In the genomic region with DNA sequence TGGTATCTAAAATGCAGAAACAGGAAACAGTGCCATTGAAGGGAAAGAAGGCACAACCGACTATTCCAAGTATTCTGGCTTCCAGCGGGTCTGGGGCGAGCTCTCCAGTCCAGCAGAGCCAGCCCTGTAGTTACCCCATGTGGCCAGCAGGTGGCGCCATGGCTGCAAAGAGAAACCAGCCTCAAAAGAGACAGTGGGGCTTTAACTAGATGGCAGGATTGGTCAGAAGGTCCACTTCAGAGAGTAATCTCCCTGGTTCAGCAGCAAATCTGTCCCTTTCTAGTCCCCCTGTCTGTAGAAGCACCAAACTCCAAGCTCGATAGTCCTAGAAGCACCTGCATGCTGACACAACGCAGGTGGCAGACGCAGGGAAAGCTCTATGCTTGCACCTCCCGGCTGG, we compare ENCODE assay signal across 9 mouse cellular contexts. TPM values are rescaled to one million over a fixed set of nuclear protein-coding genes. Genes with fewer than 3 reads are reported as not detected.
A peak's percentile ranks its signal among the peaks of the same experiment; 100 is the strongest.
DNase-seq lines count a peak whose midpoint lies in the region; ATAC-seq and TF ChIP-seq lines count a peak whose summit lies in the region.
"Had no signal": no experiment of that assay in that cellular context is flagged by ENCODE, and none has a peak within 500 bp of the region (broad histone marks: within the 10 kb centered on the region; RNA-seq: fewer than 3 reads in every experiment).

No protein-coding gene starts in this region.

- peak; percentile 77 for DNase-seq in ES-E14 (ENCODE audit: low read depth, low spot score)
- peak; percentile 85 to 88 for DNase-seq in adrenal gland, postnatal 36 days
- DNase-seq in embryonic facial prominence, embryonic 11.5 days (ENCODE audit: low spot score): peak; percentile 84
- DNase-seq in heart, postnatal 0 days (ENCODE audit: low spot score): peak; percentile 60
- DNase-seq in layer of hippocampus, adult 9-11 months: peak; percentile 72
- DNase-seq in lung, postnatal 4 days: peak; percentile 75 to 86
- peak; percentile 31 to 74 for DNase-seq in right cerebral cortex, postnatal 36 days (ENCODE audit: low spot score in 2 of 2)
- DNase-seq in yolk sac, embryonic 10.5 days (ENCODE audit: low spot score): peak; percentile 74

- H3K4me1 ChIP-seq in ES-E14 (ENCODE audit: control insufficient read depth in 2 of 2, insufficient read depth in 2 of 2, low read length in 2 of 2, poor library complexity in 1 of 2): peaks cover 11 to 20% of the 10 kb centered on the region in 2 experiments
- H3K4me1 ChIP-seq in embryonic facial prominence, embryonic 11.5 days (ENCODE audit: control insufficient read depth, insufficient read depth, low read length): no peaks in the 10 kb centered on the region
- no peaks in the 10 kb centered on the region for H3K4me1 ChIP-seq in heart, postnatal 0 days (ENCODE audit: control insufficient read depth, insufficient read depth)
- H3K4me1 ChIP-seq: limb, embryonic 13.5 days had no signal

- no peak overlapping the region for H3K27ac ChIP-seq in ES-E14 (ENCODE audit: insufficient read depth, low read depth, low read length, poor library complexity, severe bottlenecking)
- no peak overlapping the region for H3K27ac ChIP-seq in embryonic facial prominence, embryonic 11.5 days (replicated peaks; ENCODE audit: low read depth, low read length)
- H3K27ac ChIP-seq in heart, postnatal 0 days (ENCODE audit: low read depth): no peak overlapping the region
- H3K27ac ChIP-seq: limb, embryonic 13.5 days had no signal

- H3K9ac ChIP-seq in ES-E14 (ENCODE audit: insufficient read depth, low read depth, low read length, poor library complexity, severe bottlenecking): no peak overlapping the region
- no peak overlapping the region for H3K9ac ChIP-seq in embryonic facial prominence, embryonic 11.5 days (replicated peaks; ENCODE audit: low read length)
- no peak overlapping the region for H3K9ac ChIP-seq in heart, postnatal 0 days (replicated peaks; ENCODE audit: low read depth, low read length)
- H3K9ac ChIP-seq: limb, embryonic 13.5 days had no signal

- 31% methylated on average over 8 of the region's 8 CpGs for WGBS in embryonic facial prominence, embryonic 11.5 days
- WGBS in heart, postnatal 0 days: 40% methylated on average over 8 of the region's 8 CpGs

- no peaks in the 10 kb centered on the region for H3K9me3 ChIP-seq in ES-E14 (ENCODE audit: control insufficient read depth, insufficient read depth, low read depth, low read length)
- no peaks in the 10 kb centered on the region for H3K9me3 ChIP-seq in embryonic facial prominence, embryonic 11.5 days (replicated peaks; ENCODE audit: control insufficient read depth, low read length)
- H3K9me3 ChIP-seq in heart, postnatal 0 days (replicated peaks; ENCODE audit: control insufficient read depth, low read length): no peaks in the 10 kb centered on the region
- H3K9me3 ChIP-seq: limb, embryonic 13.5 days had no signal

- peaks cover 38% of the 10 kb centered on the region for H3K36me3 ChIP-seq in ES-E14 (ENCODE audit: control insufficient read depth, insufficient read depth, low read length, poor library complexity, severe bottlenecking)
- H3K36me3 ChIP-seq in embryonic facial prominence, embryonic 11.5 days (replicated peaks; ENCODE audit: control insufficient read depth, insufficient read depth, low read depth, low read length): peaks cover 2% of the 10 kb centered on the region
- peaks cover 84% of the 10 kb centered on the region for H3K36me3 ChIP-seq in heart, postnatal 0 days (replicated peaks; ENCODE audit: control insufficient read depth, insufficient read depth, low read length)

- TF ChIP-seq EP300 in heart, postnatal 0 days (IDR thresholded peaks at IDR 0.05; ENCODE audit: low read depth): no peak

- TF ChIP-seq CTCF in heart, postnatal 0 days (IDR thresholded peaks at IDR 0.05; ENCODE audit: low read depth): peak; percentile 97

- H3K4me3 ChIP-seq in ES-E14 (ENCODE audit: insufficient read depth in 1 of 2, low read depth in 1 of 2, low read length in 2 of 2, poor library complexity in 1 of 2, severe bottlenecking in 1 of 2): no peak overlapping the region
- no peak overlapping the region for H3K4me3 ChIP-seq in embryonic facial prominence, embryonic 11.5 days (ENCODE audit: low read depth, low read length)
- H3K4me3 ChIP-seq in heart, postnatal 0 days (ENCODE audit: low read depth, low read length): no peak overlapping the region
- H3K4me3 ChIP-seq: limb, embryonic 13.5 days had no signal

- in situ Hi-C loops in ES-E14 (cut with MboI; ENCODE audit: low sequenced_read_pairs in 2 of 2, unreplicated experiment in 2 of 2): loop anchor here (25.0 kb wide), 1 partner anchor 221 kb away; no protein-coding TSS in a partner anchor

- no peak for ATAC-seq in embryonic facial prominence, embryonic 11.5 days (replicated peaks; ENCODE audit: insufficient number of reproducible peaks, low FRiP score, low TSS enrichment, low read depth)
- ATAC-seq in heart, postnatal 0 days (ENCODE audit: insufficient read depth, low read depth): peak; percentile 56; the same call in 1 of the 2 replicates

- H3K4me2 ChIP-seq in embryonic facial prominence, embryonic 11.5 days (ENCODE audit: low read depth, low read length): no peak overlapping the region
- no peak overlapping the region for H3K4me2 ChIP-seq in heart, postnatal 0 days (ENCODE audit: low read depth, low read length)
- H3K4me2 ChIP-seq: limb, embryonic 13.5 days had no signal

- no peaks in the 10 kb centered on the region for H3K27me3 ChIP-seq in embryonic facial prominence, embryonic 11.5 days (ENCODE audit: control insufficient read depth, insufficient read depth, low read length)
- H3K27me3 ChIP-seq in heart, postnatal 0 days (ENCODE audit: control insufficient read depth, insufficient read depth, low read length): no peaks in the 10 kb centered on the region
- H3K27me3 ChIP-seq: limb, embryonic 13.5 days had no signal

TF ChIP-seq in ES-E14, 5 proteins besides CTCF, POLR2A, EP300 and RAD21:
- peak; percentile 79 for TF ChIP-seq ZC3H11A (IDR thresholded peaks at IDR 0.05; ENCODE audit: borderline replicate concordance, low read depth, low read length)
- no peak for TF ChIP-seq CHD2 (IDR thresholded peaks at IDR 0.05; ENCODE audit: low read depth, low read length)

RNA-seq across cellular contexts. Expression of gene Mfge8, which starts 8.0 kb away (rescaled TPM):
- total RNA-seq in ES-E14 (2012; rRNA removed): 412 and 560 TPM in 2 replicates
- total RNA-seq in adrenal gland, postnatal 36 days (2021): 100 to 1,000 TPM; 283 to 302 TPM
- polyA plus RNA-seq in embryonic facial prominence, embryonic 11.5 days (2014; fragmentation: Nextera tagmentation; extraction: Ambion mirVana): 113 and 129 TPM in 2 replicates
- total RNA-seq in heart, postnatal 0 days (2014; rRNA removed; ENCODE audit: low replicate concordance): 272 and 285 TPM in 2 replicates
- polyA plus RNA-seq in heart, postnatal 0 days (2015; fragmentation: Nextera tagmentation; extraction: Ambion mirVana): 244 and 250 TPM in 2 replicates

RNA-seq across cellular contexts. Expression of gene Hapln3, which starts 10.1 kb away (rescaled TPM):
- 6.5 and 17.2 TPM in 2 replicates for total RNA-seq in ES-E14 (2012; rRNA removed)
- 1 to 10 TPM; 1.0 to 2.0 TPM for total RNA-seq in adrenal gland, postnatal 36 days (2021)
- 0.86 and 1.6 TPM in 2 replicates for polyA plus RNA-seq in embryonic facial prominence, embryonic 11.5 days (2014; fragmentation: Nextera tagmentation; extraction: Ambion mirVana)
- total RNA-seq in heart, postnatal 0 days (2014; rRNA removed; ENCODE audit: low replicate concordance): 2.0 TPM in 1 of 2 replicates, not detected in the other
- 0.40 and 0.55 TPM in 2 replicates for polyA plus RNA-seq in heart, postnatal 0 days (2015; fragmentation: Nextera tagmentation; extraction: Ambion mirVana)
